Mouse (Mus musculus): ENCODE data around the gene Tbl2.
A peak's percentile ranks its signal among the peaks of the same experiment; 100 is the strongest.

Gene Tbl2

GRCm38 (mm10) chr5:135149053-135149819 lies at the start of gene Tbl2:
Tbl2 (plus strand) TSS chr5:135149657.
- DNase-seq (ENCODE audit: low read depth, low spot score), result peak; percentile 100

- no peak for DNase-seq (ENCODE audit: low read depth, low spot score)
Observed at GRCm38 (mm10) chr5:135100981-135101380, 48.5 kb upstream of the Tbl2 start.

GRCm38 (mm10) chr5:135103999-135104660 lies 45.3 kb upstream of the Tbl2 start:
- peak; percentile 72 for DNase-seq (ENCODE audit: low read depth, low spot score)

GRCm38 (mm10) chr5:135106758-135107256 lies 42.6 kb upstream of the Tbl2 start:
- peak; percentile 94 for DNase-seq (ENCODE audit: low read depth, low spot score)

GRCm38 (mm10) chr5:135107521-135108501 lies 41.6 kb upstream of the Tbl2 start:
- peak; percentile 67 for DNase-seq (ENCODE audit: low read depth, low spot score)

GRCm38 (mm10) chr5:135109017-135109416 lies 40.4 kb upstream of the Tbl2 start:
- no peak for DNase-seq (ENCODE audit: low read depth, low spot score)

- no peak for DNase-seq (ENCODE audit: low read depth, low spot score)
Observed at GRCm38 (mm10) chr5:135109426-135109825, 40.0 kb upstream of the Tbl2 start.

- no peak for DNase-seq (ENCODE audit: low read depth, low spot score)
Observed at GRCm38 (mm10) chr5:135109976-135110375, 39.5 kb upstream of the Tbl2 start.

GRCm38 (mm10) chr5:135113782-135114181 lies 35.7 kb upstream of the Tbl2 start:
- no peak for DNase-seq (ENCODE audit: low read depth, low spot score)

GRCm38 (mm10) chr5:135115241-135115640 lies 34.2 kb upstream of the Tbl2 start:
- DNase-seq (ENCODE audit: low read depth, low spot score), result no peak

GRCm38 (mm10) chr5:135118589-135119081 lies 30.8 kb upstream of the Tbl2 start:
- DNase-seq (ENCODE audit: low read depth, low spot score), result peak; percentile 82

GRCm38 (mm10) chr5:135120753-135121152 lies 28.7 kb upstream of the Tbl2 start:
- DNase-seq (ENCODE audit: low read depth, low spot score), result peak; percentile 53

GRCm38 (mm10) chr5:135126121-135126520 lies 23.3 kb upstream of the Tbl2 start:
- DNase-seq (ENCODE audit: low read depth, low spot score), result no peak

- no peak for DNase-seq (ENCODE audit: low read depth, low spot score)
Observed at GRCm38 (mm10) chr5:135127669-135128068, 21.8 kb upstream of the Tbl2 start.

- peak; percentile 43 for DNase-seq (ENCODE audit: low read depth, low spot score)
Observed at GRCm38 (mm10) chr5:135129747-135130146, 19.7 kb upstream of the Tbl2 start.

GRCm38 (mm10) chr5:135133736-135134405 lies 15.6 kb upstream of the Tbl2 start:
- peak; percentile 95 for DNase-seq (ENCODE audit: low read depth, low spot score)

- DNase-seq (ENCODE audit: low read depth, low spot score), result peak; percentile 85
Observed at GRCm38 (mm10) chr5:135134534-135134933, 14.9 kb upstream of the Tbl2 start.

- no peak for DNase-seq (ENCODE audit: low read depth, low spot score)
Observed at GRCm38 (mm10) chr5:135139881-135140280, 9.6 kb upstream of the Tbl2 start.

GRCm38 (mm10) chr5:135144469-135144868 lies 5.0 kb upstream of the Tbl2 start:
- DNase-seq (ENCODE audit: low read depth, low spot score), result no peak

- DNase-seq (ENCODE audit: low read depth, low spot score), result no peak
Observed at GRCm38 (mm10) chr5:135145532-135145931, 3.9 kb upstream of the Tbl2 start.

- no peak for DNase-seq (ENCODE audit: low read depth, low spot score)
Observed at GRCm38 (mm10) chr5:135145955-135146354, 3.5 kb upstream of the Tbl2 start.

All from ES-CJ7 (cell line).